Mouse (Mus musculus) spleen, adult 2 months (tissue): Measurements from ENCODE around the gene Lime1. TPM values are rescaled to one million over a fixed set of nuclear protein-coding genes. Genes with fewer than 3 reads are reported as not detected.

ENCODE experiments used
- DNase-seq, 2 experiments: peaks; one replicate each; pipeline versions ENCODE4 v3.0.0 to v3.0.0-alpha.2; 2012 to 2021; ENCODE audit warnings: low spot score in 2 of 2, low read depth in 1 of 2
- H3K27ac ChIP-seq: fragments of 200-500 bp; 2 replicates; pipeline ENCODE4 v1.5.1; 2012; ENCODE audit warnings: low read length, inconsistent platforms; ENCODE audit not compliant: insufficient read depth
- H3K27me3 ChIP-seq: fragments of 200-500 bp; 2 replicates; pipeline ENCODE4 v1.6.1; 2012; ENCODE audit warnings: mild to moderate bottlenecking, moderate library complexity, low read length, inconsistent platforms; ENCODE audit not compliant: control insufficient read depth, insufficient read depth
- H3K36me3 ChIP-seq: fragments of 200-500 bp; 2 replicates; pipeline ENCODE4 v1.6.1; 2012; ENCODE audit warnings: mild to moderate bottlenecking, low read length, inconsistent platforms; ENCODE audit not compliant: control insufficient read depth, insufficient read depth
- H3K4me1 ChIP-seq: fragments of 200-500 bp; 2 replicates; pipeline ENCODE4 v1.6.1; 2011; ENCODE audit warnings: inconsistent platforms; ENCODE audit not compliant: control insufficient read depth, insufficient read depth, insufficient read length
- H3K4me3 ChIP-seq: fragments of 200-500 bp; 2 replicates; pipeline ENCODE4 v1.5.1; 2011; ENCODE audit warnings: mild to moderate bottlenecking, inconsistent platforms; ENCODE audit not compliant: insufficient read depth, insufficient read length; ENCODE audit errors: extremely low read depth
- CTCF ChIP-seq: fragments of 200-500 bp; IDR thresholded peaks from 2 replicates; pipeline ENCODE4 v1.5.1; 2011; ENCODE audit warnings: mild to moderate bottlenecking, inconsistent platforms; ENCODE audit not compliant: insufficient read depth, insufficient read length, insufficient replicate concordance; ENCODE audit errors: extremely low read depth
- POLR2A ChIP-seq: fragments of 200-500 bp; IDR thresholded peaks from 2 replicates; pipeline ENCODE4 v1.6.1; 2011; ENCODE audit warnings: low read depth, low read length, inconsistent platforms
- WGBS: fragments of 180-500 bp; shearing (Covaris S2); methylation state at CpG from one replicate; pipeline ENCODE4 v1.1.7; 2018; 5-methylcytosine and 5-hydroxymethylcytosine counted together
- polyA plus RNA-seq: library from polyadenylated mRNA; depleted of rRNA; stranded (reverse); fragments of >200 nt; gene quantifications from 2 replicates; pipeline ENCODE4 v1.2.3, GENCODE M21; 2012; rRNA removed

The Lime1 gene
- 146 and 163 TPM in 2 replicates for polyA plus RNA-seq

GRCm38 (mm10) chr2:181379778-181380177 is at the start of gene Lime1:
TSS of gene Lime1 (plus strand) at chr2:181380078.
- TF ChIP-seq POLR2A (no peak), CTCF (no peak)
- Histone ChIP-seq H3K4me1 (peaks cover 19% of the 10 kb centered on the region; the same call in 1 of the 2 replicates), H3K4me3 (no peak within 1 kb of the TSS), H3K36me3 (peaks cover 32% of the 10 kb centered on the region), H3K27ac (peak within 1 kb of the TSS; percentile 65; the same call in 1 of the 2 replicates), H3K27me3 (no peaks in the 10 kb centered on the region)
- no peak for DNase-seq
- 95% methylated on average over 12 of the region's 12 CpGs for WGBS

- H3K4me3 ChIP-seq, result no peak overlapping the region
- H3K27me3 ChIP-seq, result no peaks in the 10 kb centered on the region
- DNase-seq, result no peak
- H3K4me1 ChIP-seq, result no peaks in the 10 kb centered on the region
- TF ChIP-seq CTCF (no peak), POLR2A (no peak)
- H3K36me3 ChIP-seq, result peaks cover 25% of the 10 kb centered on the region
- no peak overlapping the region for H3K27ac ChIP-seq
Observed at GRCm38 (mm10) chr2:181332542-181332941, 47.3 kb upstream of the Lime1 start.

DNA sequence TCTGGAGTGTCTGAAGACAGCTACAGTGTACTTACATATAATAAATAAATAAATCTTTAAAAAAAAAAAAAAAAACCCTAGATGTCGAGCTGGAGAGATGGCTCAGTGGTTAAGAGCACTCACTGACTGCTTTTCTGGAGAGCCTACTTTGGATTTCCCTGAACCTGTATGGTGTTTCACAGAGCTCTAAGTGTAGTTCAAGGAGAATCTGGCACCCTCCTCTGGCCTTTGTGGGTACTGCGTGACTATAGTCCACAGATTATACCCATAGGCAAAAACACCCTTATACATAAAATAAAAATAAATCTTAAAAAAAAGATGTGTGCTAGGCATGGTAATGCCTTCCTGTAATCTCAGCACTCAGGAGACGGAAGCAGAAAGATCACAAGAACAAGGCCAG is 45.9 kb upstream of the Lime1 start:
- H3K4me3 ChIP-seq, result no peak overlapping the region
- H3K27ac ChIP-seq, result no peak overlapping the region
- WGBS, result 62% methylated on average over 3 of the region's 3 CpGs
- H3K27me3 ChIP-seq, result no peaks in the 10 kb centered on the region
- TF ChIP-seq CTCF, result peak; percentile 41; the same call in 1 of the 2 replicates
- TF ChIP-seq POLR2A, result no peak
- DNase-seq, result peak; percentile 22 to 74
- H3K36me3 ChIP-seq, result peaks cover 23% of the 10 kb centered on the region
- H3K4me1 ChIP-seq, result no peaks in the 10 kb centered on the region

GRCm38 (mm10) chr2:181340426-181340825 is 39.5 kb upstream of the Lime1 start:
- Histone ChIP-seq H3K27ac (no peak overlapping the region), H3K27me3 (no peaks in the 10 kb centered on the region), H3K4me1 (no peaks in the 10 kb centered on the region), H3K36me3 (peaks cover 21% of the 10 kb centered on the region), H3K4me3 (no peak overlapping the region)
- no peak for DNase-seq
- TF ChIP-seq POLR2A (no peak), CTCF (no peak)
- 92% methylated on average over 4 of the region's 4 CpGs for WGBS

DNA sequence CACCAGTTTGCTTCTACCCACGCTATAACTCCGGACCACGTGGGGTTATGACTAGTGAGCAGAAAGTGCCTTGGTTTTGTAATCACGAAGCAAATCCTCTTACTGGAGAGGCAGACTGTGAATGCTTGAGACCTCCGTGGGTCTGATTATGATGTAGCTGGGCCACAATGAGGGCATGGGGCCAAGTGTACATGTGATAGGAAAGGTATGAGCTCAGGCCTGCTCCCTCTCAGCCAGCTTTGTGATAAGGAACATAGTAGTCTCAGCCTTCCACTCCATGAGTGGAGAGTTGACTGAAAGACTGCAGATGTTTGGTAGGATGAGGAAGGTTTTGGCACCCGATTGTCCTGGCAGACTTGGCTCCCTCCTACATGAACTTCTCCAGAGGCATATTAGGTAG is 37.1 kb upstream of the Lime1 start:
- Histone ChIP-seq H3K27me3 (no peaks in the 10 kb centered on the region), H3K27ac (no peak overlapping the region), H3K4me1 (no peaks in the 10 kb centered on the region), H3K36me3 (peaks cover 20% of the 10 kb centered on the region), H3K4me3 (no peak overlapping the region)
- TF ChIP-seq POLR2A (no peak), CTCF (no peak)
- no peak for DNase-seq
- 96% methylated on average over 6 of the region's 6 CpGs for WGBS

DNA sequence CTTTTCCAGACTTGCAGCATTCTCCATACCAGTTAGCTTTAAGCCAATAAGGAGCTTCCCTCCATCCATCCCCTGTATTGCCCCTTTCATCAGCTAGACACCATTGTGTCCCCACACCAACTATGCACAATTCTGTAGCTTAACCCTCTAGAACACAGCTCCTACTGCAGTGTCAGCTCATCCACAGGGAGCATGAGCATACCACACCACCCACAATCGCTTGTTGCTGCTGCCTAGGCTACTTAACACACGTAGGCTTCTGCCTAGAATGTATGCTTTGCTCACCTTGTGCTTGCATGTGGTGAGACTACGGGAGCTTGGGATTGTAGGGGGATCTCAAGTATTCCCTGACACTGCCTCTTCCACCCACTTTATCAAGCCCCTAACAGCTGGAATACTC is 23.1 kb upstream of the Lime1 start:
- Histone ChIP-seq H3K4me1 (no peaks in the 10 kb centered on the region), H3K27ac (no peak overlapping the region), H3K4me3 (no peak overlapping the region), H3K36me3 (peaks cover 35% of the 10 kb centered on the region), H3K27me3 (no peaks in the 10 kb centered on the region)
- DNase-seq, result no peak
- TF ChIP-seq CTCF (no peak), POLR2A (no peak)
- WGBS, result 96% methylated on average over 3 of the region's 3 CpGs

DNA sequence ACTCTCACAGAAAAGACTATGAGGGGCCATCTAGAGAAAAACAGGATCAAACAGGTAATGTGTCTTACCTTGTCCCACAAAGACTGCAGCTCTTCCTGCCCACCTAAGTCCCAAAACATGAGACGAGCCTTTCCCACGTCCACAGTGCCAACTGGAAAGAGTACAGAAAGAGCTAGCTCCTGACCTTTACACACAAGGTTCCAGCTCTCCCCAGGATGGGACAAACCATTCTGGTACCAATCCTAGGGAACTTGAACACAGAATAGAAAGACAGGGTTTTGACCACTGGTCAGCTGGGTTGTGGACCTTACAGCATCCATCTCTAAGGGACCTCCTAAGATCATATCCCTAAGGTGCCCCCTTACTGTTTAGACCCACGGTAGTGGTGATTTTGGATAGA is 15.9 kb upstream of the Lime1 start:
- Histone ChIP-seq H3K27me3 (no peaks in the 10 kb centered on the region), H3K4me3 (no peak overlapping the region), H3K4me1 (peaks cover 11% of the 10 kb centered on the region), H3K27ac (no peak overlapping the region), H3K36me3 (peaks cover 28% of the 10 kb centered on the region)
- TF ChIP-seq CTCF (no peak), POLR2A (no peak)
- 82% methylated on average over 3 of the region's 3 CpGs for WGBS
- no peak for DNase-seq
